Mouse (Mus musculus) heart, embryonic 12.5 days (tissue): ENCODE measurements around the gene Gpn3. TPM values are rescaled to one million over a fixed set of nuclear protein-coding genes. Genes with fewer than 3 reads are reported as not detected.
"Not testable (repeated sequence)": the region's sequence is repeated elsewhere in the genome, so short reads cannot be mapped to it uniquely, and the experiment has no call there.

Experiments used
- ATAC-seq: fragments of 200-750 bp; cut with Nextera tagmentation; 2 replicates; pipeline ENCODE4 v1.8.0; 2017; ENCODE audit warnings: moderate TSS enrichment, moderate library complexity; ENCODE audit not compliant: insufficient number of reproducible peaks, low FRiP score
- H3K27ac ChIP-seq: fragments of 300-500 bp; sonication (generic); 2 replicates; pipeline ENCODE4 v1.5.1; 2016; ENCODE audit warnings: mild to moderate bottlenecking, moderate library complexity; ENCODE audit not compliant: poor library complexity, severe bottlenecking
- H3K27me3 ChIP-seq: fragments of 300-500 bp; sonication (generic); replicated peaks from 2 replicates; pipeline ENCODE4 v1.6.1; 2016; ENCODE audit warnings: mild to moderate bottlenecking, moderate library complexity
- H3K36me3 ChIP-seq: fragments of 300-500 bp; sonication (generic); 2 replicates; pipeline ENCODE4 v1.6.1; 2016; ENCODE audit warnings: mild to moderate bottlenecking, moderate library complexity
- H3K4me1 ChIP-seq: fragments of 300-500 bp; sonication (generic); replicated peaks from 2 replicates; pipeline ENCODE4 v1.6.1; 2016; ENCODE audit warnings: mild to moderate bottlenecking
- H3K4me2 ChIP-seq: fragments of 300-500 bp; sonication (generic); 2 replicates; pipeline ENCODE4 v1.6.1; 2016; ENCODE audit warnings: mild to moderate bottlenecking, moderate library complexity
- H3K4me3 ChIP-seq: fragments of 300-500 bp; sonication (generic); 2 replicates; pipeline ENCODE4 v1.5.1; 2016; ENCODE audit warnings: mild to moderate bottlenecking
- H3K9ac ChIP-seq: fragments of 300-500 bp; sonication (generic); 2 replicates; pipeline ENCODE4 v1.6.1; 2016; ENCODE audit warnings: mild to moderate bottlenecking, moderate library complexity
- H3K9me3 ChIP-seq: fragments of 300-500 bp; sonication (generic); replicated peaks from 2 replicates; pipeline ENCODE4 v1.6.1; 2016; ENCODE audit warnings: mild to moderate bottlenecking, moderate library complexity
- WGBS: fragments of 180-500 bp; shearing (Covaris S2); methylation state at CpG from one replicate; pipeline ENCODE4 v1.1.7; 2016; 5-methylcytosine and 5-hydroxymethylcytosine counted together
- polyA plus RNA-seq: library from polyadenylated mRNA; unstranded; fragments of >200 nt; fragmentation: Nextera tagmentation; extraction: Ambion mirVana; gene quantifications from 2 replicates; pipeline ENCODE4 v1.2.1, GENCODE M21; 2016

Gene Gpn3
- polyA plus RNA-seq, 1 experiment from 2014 or later: 58.7 TPM

- Histone ChIP-seq H3K27ac (no peak overlapping the region), H3K4me3 (no peak overlapping the region), H3K36me3 (peaks cover 80% of the 10 kb centered on the region), H3K4me1 (peaks cover 22% of the 10 kb centered on the region), H3K9ac (no peak overlapping the region), H3K27me3 (no peaks in the 10 kb centered on the region), H3K4me2 (no peak overlapping the region), H3K9me3 (no peaks in the 10 kb centered on the region; the same call in 1 of the 2 replicates)
- WGBS: 89% methylated on average over 12 of the region's 12 CpGs
- no peak for ATAC-seq
These were observed 31.7 kb downstream of the Gpn3 start for GRCm38 (mm10) chr5:122403362-122403761.

GRCm38 (mm10) chr5:122405537-122405936 lies 33.9 kb downstream of the Gpn3 start:
- Histone ChIP-seq H3K27ac (no peak overlapping the region), H3K4me1 (peaks cover 11% of the 10 kb centered on the region), H3K9me3 (peaks cover 6% of the 10 kb centered on the region; the same call in 1 of the 2 replicates), H3K4me2 (no peak overlapping the region), H3K4me3 (no peak overlapping the region), H3K9ac (no peak overlapping the region), H3K36me3 (peaks cover 81% of the 10 kb centered on the region), H3K27me3 (no peaks in the 10 kb centered on the region)
- no peak for ATAC-seq
- WGBS: 94% methylated on average over 10 of the region's 10 CpGs

GRCm38 (mm10) chr5:122409692-122410645 lies 38.3 kb downstream of the Gpn3 start:
- WGBS: 84% methylated on average over 19 of the region's 19 CpGs
- peaks cover 42% of the 10 kb centered on the region for H3K36me3 ChIP-seq
- no peak for ATAC-seq

GRCm38 (mm10) chr5:122411892-122412291 lies 40.2 kb downstream of the Gpn3 start:
- peaks cover 23% of the 10 kb centered on the region for H3K36me3 ChIP-seq
- WGBS: 82% methylated on average over 5 of the region's 5 CpGs
- H3K4me3 ChIP-seq: no peak overlapping the region
- no peaks in the 10 kb centered on the region for H3K27me3 ChIP-seq
- no peak overlapping the region for H3K9ac ChIP-seq
- H3K9me3 ChIP-seq: peaks cover 8% of the 10 kb centered on the region; the same call in 1 of the 2 replicates
- ATAC-seq: no peak
- H3K4me1 ChIP-seq: no peaks in the 10 kb centered on the region
- no peak overlapping the region for H3K27ac ChIP-seq
- H3K4me2 ChIP-seq: no peak overlapping the region

More at GRCm38 (mm10) chr5:122409692-122410645, 38.3 kb downstream of the Gpn3 start:
- Histone ChIP-seq H3K9me3 (peaks cover 8% of the 10 kb centered on the region; the same call in 1 of the 2 replicates), H3K9ac (no peak overlapping the region), H3K4me3 (no peak overlapping the region), H3K27ac (no peak overlapping the region), H3K4me2 (no peak overlapping the region), H3K4me1 (no peaks in the 10 kb centered on the region), H3K27me3 (no peaks in the 10 kb centered on the region)

- no peak for ATAC-seq
These were observed 41.1 kb downstream of the Gpn3 start for GRCm38 (mm10) chr5:122412826-122413225.

GRCm38 (mm10) chr5:122414351-122414750 lies 42.7 kb downstream of the Gpn3 start:
- Histone ChIP-seq H3K9ac (no peak overlapping the region), H3K9me3 (0 out of 2 replicates have a peak, but pooled peaks cover 8% of the 10 kb centered on the region), H3K4me3 (no peak overlapping the region), H3K4me1 (no peaks in the 10 kb centered on the region), H3K4me2 (no peak overlapping the region), H3K27me3 (no peaks in the 10 kb centered on the region), H3K36me3 (peaks cover 14% of the 10 kb centered on the region), H3K27ac (no peak overlapping the region)
- 89% methylated on average over 5 of the region's 5 CpGs for WGBS
- no peak for ATAC-seq

More at GRCm38 (mm10) chr5:122412826-122413225, 41.1 kb downstream of the Gpn3 start:
- no peaks in the 10 kb centered on the region for H3K4me1 ChIP-seq
- H3K36me3 ChIP-seq: peaks cover 16% of the 10 kb centered on the region
- H3K9me3 ChIP-seq: 0 out of 2 replicates have a peak, but pooled peaks cover 8% of the 10 kb centered on the region
- H3K27me3 ChIP-seq: no peaks in the 10 kb centered on the region
- H3K4me3 ChIP-seq: no peak overlapping the region
- no peak overlapping the region for H3K4me2 ChIP-seq
- 53% methylated on average over 6 of the region's 6 CpGs for WGBS
- no peak overlapping the region for H3K9ac ChIP-seq
- H3K27ac ChIP-seq: no peak overlapping the region

GRCm38 (mm10) chr5:122415465-122415864 lies 43.8 kb downstream of the Gpn3 start:
- no peak overlapping the region for H3K4me3 ChIP-seq
- H3K4me1 ChIP-seq: no peaks in the 10 kb centered on the region
- 0 out of 2 replicates have a peak, but pooled peaks cover 3% of the 10 kb centered on the region for H3K9me3 ChIP-seq
- no peak overlapping the region for H3K9ac ChIP-seq
- no peak overlapping the region for H3K4me2 ChIP-seq
- H3K27ac ChIP-seq: no peak overlapping the region
- ATAC-seq: no peak
- peaks cover 3% of the 10 kb centered on the region; the same call in 1 of the 2 replicates for H3K36me3 ChIP-seq
- 88% methylated on average over 12 of the region's 12 CpGs for WGBS
- H3K27me3 ChIP-seq: no peaks in the 10 kb centered on the region

- H3K4me1 ChIP-seq: peaks cover 19% of the 10 kb centered on the region
- H3K4me3 ChIP-seq, H3K27me3 ChIP-seq, H3K27ac ChIP-seq, H3K9me3 ChIP-seq, H3K4me2 ChIP-seq, ATAC-seq, H3K9ac ChIP-seq, H3K36me3 ChIP-seq: not testable (repeated sequence)
- WGBS: 50% methylated on average over 4 of the region's 4 CpGs
These were observed 49.0 kb downstream of the Gpn3 start for GRCm38 (mm10) chr5:122420676-122421075.

GRCm38 (mm10) chr5:122421271-122422068 lies 49.8 kb downstream of the Gpn3 start, which contains the start of gene Anapc7:
Gene Anapc7 (plus strand): TSS chr5:122421693.
- 22% methylated on average over 17 of the region's 17 CpGs for WGBS
- Histone ChIP-seq H3K4me1 (peaks cover 19% of the 10 kb centered on the region), H3K27ac (peak within 1 kb of the TSS; percentile 73), H3K36me3 (peaks cover 5% of the 10 kb centered on the region; the same call in 1 of the 2 replicates), H3K9ac (peak within 1 kb of the TSS; percentile 95), H3K4me2 (peak within 1 kb of the TSS; percentile 90), H3K4me3 (peak within 1 kb of the TSS; percentile 90), H3K9me3 (no peaks in the 10 kb centered on the region), H3K27me3 (no peaks in the 10 kb centered on the region)
- peak; percentile 20; the same call in 1 of the 2 replicates for ATAC-seq

- ATAC-seq: peak; percentile 90
- H3K4me1 ChIP-seq: peaks cover 21% of the 10 kb centered on the region
- no peaks in the 10 kb centered on the region for H3K9me3 ChIP-seq
- peaks cover 5% of the 10 kb centered on the region; the same call in 1 of the 2 replicates for H3K36me3 ChIP-seq
- peak overlapping the region; percentile 90 for H3K4me2 ChIP-seq
- peak overlapping the region; percentile 73 for H3K27ac ChIP-seq
- H3K4me3 ChIP-seq: peak overlapping the region; percentile 90
- WGBS: 0% methylated on average over 73 of the region's 73 CpGs
- H3K27me3 ChIP-seq: no peaks in the 10 kb centered on the region
- peak overlapping the region; percentile 95 for H3K9ac ChIP-seq
These were observed 50.6 kb downstream of the Gpn3 start for GRCm38 (mm10) chr5:122422071-122422964.
